Mouse (Mus musculus): ENCODE measurements at regions not wholly inside any gene's neighbourhood (a gene's known extent, or its start where the extent isn't known, plus 50 kb on each side); places are given as distances from the start of the nearest gene placed in this dataset.
A peak's percentile ranks its signal among the peaks of the same experiment; 100 is the strongest.

GRCm38 (mm10) chr8:41648276-41648675, 231.4 kb upstream of the Frg1 start:
- no peak for DNase-seq (ENCODE audit: low read depth, low spot score)

- DNase-seq (ENCODE audit: low read depth, low spot score), result no peak
Measured at GRCm38 (mm10) chr8:41644626-41645025, 227.8 kb upstream of the Frg1 start.

- no peak for DNase-seq (ENCODE audit: low read depth, low spot score)
Measured at GRCm38 (mm10) chr8:41623841-41624240, 207.0 kb upstream of the Frg1 start.

GRCm38 (mm10) chr8:41600255-41600654, 183.4 kb upstream of the Frg1 start:
- DNase-seq (ENCODE audit: low read depth, low spot score), result no peak

GRCm38 (mm10) chr8:41594446-41594845, 177.6 kb upstream of the Frg1 start:
- no peak for DNase-seq (ENCODE audit: low read depth, low spot score)

GRCm38 (mm10) chr8:41593666-41594042, 176.8 kb upstream of the Frg1 start:
- DNase-seq (ENCODE audit: low read depth, low spot score), result no peak

GRCm38 (mm10) chr8:41592741-41593665, 176.1 kb upstream of the Frg1 start:
- DNase-seq (ENCODE audit: low read depth, low spot score), result no peak

GRCm38 (mm10) chr8:41592174-41592573, 175.3 kb upstream of the Frg1 start:
- DNase-seq (ENCODE audit: low read depth, low spot score), result no peak

GRCm38 (mm10) chr8:41588157-41588556, 171.3 kb upstream of the Frg1 start:
- no peak for DNase-seq (ENCODE audit: low read depth, low spot score)

- peak; percentile 75 for DNase-seq (ENCODE audit: low read depth, low spot score)
Measured at GRCm38 (mm10) chr8:41573027-41573885, 156.4 kb upstream of the Frg1 start.

GRCm38 (mm10) chr8:41570566-41570965, 153.7 kb upstream of the Frg1 start:
- DNase-seq (ENCODE audit: low read depth, low spot score), result no peak

GRCm38 (mm10) chr8:41561995-41562394, 145.1 kb upstream of the Frg1 start:
- DNase-seq (ENCODE audit: low read depth, low spot score), result no peak

- DNase-seq (ENCODE audit: low read depth, low spot score), result no peak
Measured at GRCm38 (mm10) chr8:41556819-41557218, 139.9 kb upstream of the Frg1 start.

- no peak for DNase-seq (ENCODE audit: low read depth, low spot score)
Measured at GRCm38 (mm10) chr8:41552747-41553534, 136.1 kb upstream of the Frg1 start.

- DNase-seq (ENCODE audit: low read depth, low spot score), result no peak
Measured at GRCm38 (mm10) chr8:41551925-41552414, 135.1 kb upstream of the Frg1 start.

GRCm38 (mm10) chr8:41550095-41550420, 133.2 kb upstream of the Frg1 start:
- no peak for DNase-seq (ENCODE audit: low read depth, low spot score)

- DNase-seq (ENCODE audit: low read depth, low spot score), result peak; percentile 8
Measured at GRCm38 (mm10) chr8:41549220-41550094, 132.6 kb upstream of the Frg1 start.

- no peak for DNase-seq (ENCODE audit: low read depth, low spot score)
Measured at GRCm38 (mm10) chr8:41547730-41548368, 131.0 kb upstream of the Frg1 start.

- no peak for DNase-seq (ENCODE audit: low read depth, low spot score)
Measured at GRCm38 (mm10) chr8:41532212-41532611, 115.3 kb upstream of the Frg1 start.

GRCm38 (mm10) chr8:41529581-41529980, 112.7 kb upstream of the Frg1 start:
- DNase-seq (ENCODE audit: low read depth, low spot score), result no peak

Data from R1 (cell line).